Mouse (Mus musculus): ENCODE measurements around the gene Clta. TPM values are rescaled to one million over a fixed set of nuclear protein-coding genes. Genes with fewer than 3 reads are reported as not detected.

Gene Clta
- total and polyA plus RNA-seq, 3 experiments: 451 to 589 TPM; not detected in 1

GRCm38 (mm10) chr4:43979746-43980145 lies 24.5 kb upstream of the Clta start:
- peaks cover 0 to 5% of the 10 kb centered on the region in 2 experiments; a peak in 2 of 4 replicates for H3K36me3 ChIP-seq (ENCODE audit: control insufficient read depth in 1 of 2, insufficient read depth in 2 of 2, low read length in 2 of 2)
- H3K27me3 ChIP-seq (ENCODE audit: control insufficient read depth in 1 of 2, insufficient read depth in 2 of 2, low read length in 2 of 2): no peaks in the 10 kb centered on the region
- no peak for DNase-seq (ENCODE audit: low read depth, low spot score)
- H3K4me3 ChIP-seq (ENCODE audit: control insufficient read depth in 1 of 2, insufficient read depth in 1 of 2, low read depth in 2 of 2, low read length in 2 of 2): no peak overlapping the region
- no peak overlapping the region for H3K9ac ChIP-seq (ENCODE audit: control insufficient read depth, low read depth, low read length, poor library complexity, severe bottlenecking)
- TF ChIP-seq POLR2AphosphoS2 (IDR thresholded peaks at IDR 0.05; ENCODE audit: low read length) (no peak), GABPA (IDR thresholded peaks at IDR 0.05; ENCODE audit: low read depth, low read length) (no peak), RCOR1 (IDR thresholded peaks at IDR 0.05; ENCODE audit: low read depth, low read length) (no peak), CTCF (IDR thresholded peaks at IDR 0.05 in 2 of 3, conservative IDR thresholded peaks at IDR 0.05 in 1 of 3; ENCODE audit: control insufficient read depth in 1 of 3, insufficient read depth in 1 of 3, low read depth in 2 of 3, low read length in 3 of 3, poor library complexity in 1 of 3, severe bottlenecking in 1 of 3) (no peak), HCFC1 (IDR thresholded peaks at IDR 0.05; ENCODE audit: low read depth, low read length) (no peak), ZKSCAN1 (IDR thresholded peaks at IDR 0.05; ENCODE audit: low read depth, low read length) (no peak), ZMIZ1 (IDR thresholded peaks at IDR 0.05; ENCODE audit: low read depth, low read length) (no peak), MAX (IDR thresholded peaks at IDR 0.05; ENCODE audit: low read length) (no peak), SMC3 (IDR thresholded peaks at IDR 0.05; ENCODE audit: low read depth, low read length) (no peak), RAD21 (IDR thresholded peaks at IDR 0.05; ENCODE audit: low read depth, low read length) (no peak), ZC3H11A (IDR thresholded peaks at IDR 0.05; ENCODE audit: low read depth, low read length) (no peak), MAFK (IDR thresholded peaks at IDR 0.05; ENCODE audit: borderline replicate concordance, low read depth, low read length) (no peak), NELFE (IDR thresholded peaks at IDR 0.05; ENCODE audit: low read depth, low read length) (no peak), MAZ (IDR thresholded peaks at IDR 0.05; ENCODE audit: low read depth, low read length) (no peak), UBTF (IDR thresholded peaks at IDR 0.05; ENCODE audit: borderline replicate concordance, insufficient read depth, low read depth, low read length) (no peak), CHD1 (IDR thresholded peaks at IDR 0.05; ENCODE audit: low read depth, low read length) (no peak), E2F4 (IDR thresholded peaks at IDR 0.05; ENCODE audit: borderline replicate concordance, low read depth, low read length) (no peak)
- H3K9me3 ChIP-seq (replicated peaks; ENCODE audit: insufficient read depth, low read length): no peaks in the 10 kb centered on the region
- H3K4me1 ChIP-seq (ENCODE audit: control insufficient read depth in 1 of 2, insufficient read depth in 2 of 2, low read length in 2 of 2): peaks cover 3 to 16% of the 10 kb centered on the region in 2 experiments
- no peak overlapping the region for H3K27ac ChIP-seq (ENCODE audit: control insufficient read depth, low read depth, low read length)
- no peaks in the 10 kb centered on the region; the same call in 1 of the 2 replicates for H3K79me2 ChIP-seq (ENCODE audit: control insufficient read depth, insufficient read depth, low read length, poor library complexity)

- H3K4me1 ChIP-seq (ENCODE audit: control insufficient read depth in 1 of 2, insufficient read depth in 2 of 2, low read length in 2 of 2): peaks cover 0 to 11% of the 10 kb centered on the region in 2 experiments; a peak in 1 of 4 replicates
Measured at GRCm38 (mm10) chr4:43980236-43980635, 24.0 kb upstream of the Clta start.

More at GRCm38 (mm10) chr4:43980236-43980635, 24.0 kb upstream of the Clta start:
- Histone ChIP-seq H3K9ac (ENCODE audit: control insufficient read depth, low read depth, low read length, poor library complexity, severe bottlenecking) (no peak overlapping the region), H3K27ac (ENCODE audit: control insufficient read depth, low read depth, low read length) (no peak overlapping the region), H3K79me2 (ENCODE audit: control insufficient read depth, insufficient read depth, low read length, poor library complexity) (no peaks in the 10 kb centered on the region; the same call in 1 of the 2 replicates), H3K36me3 (ENCODE audit: control insufficient read depth in 1 of 2, insufficient read depth in 2 of 2, low read length in 2 of 2) (peaks cover 0 to 3% of the 10 kb centered on the region in 2 experiments; a peak in 2 of 4 replicates), H3K27me3 (ENCODE audit: control insufficient read depth in 1 of 2, insufficient read depth in 2 of 2, low read length in 2 of 2) (no peaks in the 10 kb centered on the region), H3K9me3 (replicated peaks; ENCODE audit: insufficient read depth, low read length) (no peaks in the 10 kb centered on the region), H3K4me3 (ENCODE audit: control insufficient read depth in 1 of 2, insufficient read depth in 1 of 2, low read depth in 2 of 2, low read length in 2 of 2) (no peak overlapping the region)
- TF ChIP-seq SMC3 (IDR thresholded peaks at IDR 0.05; ENCODE audit: low read depth, low read length): no peak
- no peak for TF ChIP-seq ELF1 (IDR thresholded peaks at IDR 0.05; ENCODE audit: low read depth, low read length)
- no peak for TF ChIP-seq POLR2AphosphoS5 (IDR thresholded peaks at IDR 0.05; ENCODE audit: borderline replicate concordance, low read depth, low read length)
- no peak for TF ChIP-seq ZNF384 (IDR thresholded peaks at IDR 0.05; ENCODE audit: low read depth, low read length)
- TF ChIP-seq NRF1 (IDR thresholded peaks at IDR 0.05; ENCODE audit: insufficient read depth, low read depth, low read length, poor library complexity, severe bottlenecking): no peak
- no peak for TF ChIP-seq CTCF (IDR thresholded peaks at IDR 0.05 in 2 of 3, conservative IDR thresholded peaks at IDR 0.05 in 1 of 3; ENCODE audit: control insufficient read depth in 1 of 3, insufficient read depth in 1 of 3, low read depth in 2 of 3, low read length in 3 of 3, poor library complexity in 1 of 3, severe bottlenecking in 1 of 3)
- TF ChIP-seq CHD2 (IDR thresholded peaks at IDR 0.05; ENCODE audit: low read length): no peak
- no peak for TF ChIP-seq POLR2AphosphoS2 (IDR thresholded peaks at IDR 0.05; ENCODE audit: low read length)
- TF ChIP-seq MAZ (IDR thresholded peaks at IDR 0.05; ENCODE audit: low read depth, low read length): no peak
- TF ChIP-seq GATA1 (IDR thresholded peaks at IDR 0.05; ENCODE audit: low read depth, low read length): no peak
- TF ChIP-seq TAL1 (IDR thresholded peaks at IDR 0.05; ENCODE audit: low read length): no peak
- no peak for TF ChIP-seq MYB (IDR thresholded peaks at IDR 0.05; ENCODE audit: low read depth, low read length)
- DNase-seq (ENCODE audit: low read depth, low spot score): no peak
